Mouse (Mus musculus): ENCODE results near the gene Noct. TPM values are rescaled to one million over a fixed set of nuclear protein-coding genes. Genes with fewer than 3 reads are reported as not detected.

Noct gene
- total RNA-seq, 1 experiment, result 53.4 TPM

GRCm38 (mm10) chr3:51219213-51219612, 5.0 kb upstream of the Noct start:
- Histone ChIP-seq H3K36me3 (ENCODE audit: control insufficient read depth, insufficient read depth, low read length, poor library complexity, severe bottlenecking) (no peaks in the 10 kb centered on the region), H3K9me3 (ENCODE audit: control insufficient read depth, insufficient read depth, low read depth, low read length) (no peaks in the 10 kb centered on the region), H3K27ac (ENCODE audit: insufficient read depth, low read depth, low read length, poor library complexity, severe bottlenecking) (no peak overlapping the region), H3K9ac (ENCODE audit: insufficient read depth, low read depth, low read length, poor library complexity, severe bottlenecking) (no peak overlapping the region), H3K4me3 (ENCODE audit: insufficient read depth in 1 of 2, low read depth in 1 of 2, low read length in 2 of 2, poor library complexity in 1 of 2, severe bottlenecking in 1 of 2) (no peak overlapping the region), H3K4me1 (ENCODE audit: control insufficient read depth in 2 of 2, insufficient read depth in 2 of 2, low read length in 2 of 2, poor library complexity in 1 of 2) (peaks cover 4 to 36% of the 10 kb centered on the region in 2 experiments)
- DNase-seq (ENCODE audit: low read depth, low spot score), result no peak
- in situ Hi-C loops (cut with MboI; ENCODE audit: low sequenced_read_pairs in 2 of 2, unreplicated experiment in 2 of 2), result no loop called here
- TF ChIP-seq ZC3H11A (IDR thresholded peaks at IDR 0.05; ENCODE audit: borderline replicate concordance, low read depth, low read length) (no peak), MAFK (IDR thresholded peaks at IDR 0.05; ENCODE audit: insufficient read depth, low read depth, low read length) (no peak), HCFC1 (IDR thresholded peaks at IDR 0.05; ENCODE audit: borderline replicate concordance, insufficient read depth, low read length) (no peak), ZNF384 (IDR thresholded peaks at IDR 0.05; ENCODE audit: low read depth, low read length) (no peak), CHD2 (IDR thresholded peaks at IDR 0.05; ENCODE audit: low read depth, low read length) (no peak)

- in situ Hi-C loops (cut with MboI; ENCODE audit: low sequenced_read_pairs in 2 of 2, unreplicated experiment in 2 of 2), result no loop called here
- no peak for DNase-seq (ENCODE audit: low read depth, low spot score)
- no peak overlapping the region; a peak in 1 of 4 replicates for H3K4me3 ChIP-seq (ENCODE audit: insufficient read depth in 1 of 2, low read depth in 1 of 2, low read length in 2 of 2, poor library complexity in 1 of 2, severe bottlenecking in 1 of 2)
- peaks cover 2 to 26% of the 10 kb centered on the region in 2 experiments for H3K4me1 ChIP-seq (ENCODE audit: control insufficient read depth in 2 of 2, insufficient read depth in 2 of 2, low read length in 2 of 2, poor library complexity in 1 of 2)
- H3K9me3 ChIP-seq (ENCODE audit: control insufficient read depth, insufficient read depth, low read depth, low read length), result no peaks in the 10 kb centered on the region
- no peak overlapping the region for H3K27ac ChIP-seq (ENCODE audit: insufficient read depth, low read depth, low read length, poor library complexity, severe bottlenecking)
- H3K9ac ChIP-seq (ENCODE audit: insufficient read depth, low read depth, low read length, poor library complexity, severe bottlenecking), result no peak overlapping the region
- H3K36me3 ChIP-seq (ENCODE audit: control insufficient read depth, insufficient read depth, low read length, poor library complexity, severe bottlenecking), result no peaks in the 10 kb centered on the region
- TF ChIP-seq HCFC1 (IDR thresholded peaks at IDR 0.05; ENCODE audit: borderline replicate concordance, insufficient read depth, low read length) (no peak), CHD2 (IDR thresholded peaks at IDR 0.05; ENCODE audit: low read depth, low read length) (no peak), ZNF384 (IDR thresholded peaks at IDR 0.05; ENCODE audit: low read depth, low read length) (no peak), ZC3H11A (IDR thresholded peaks at IDR 0.05; ENCODE audit: borderline replicate concordance, low read depth, low read length) (no peak), MAFK (IDR thresholded peaks at IDR 0.05; ENCODE audit: insufficient read depth, low read depth, low read length) (no peak)
Measured at GRCm38 (mm10) chr3:51220846-51221245, 3.4 kb upstream of the Noct start.

GRCm38 (mm10) chr3:51221847-51222246, 2.4 kb upstream of the Noct start:
- no peak for DNase-seq (ENCODE audit: low read depth, low spot score)
- in situ Hi-C loops (cut with MboI; ENCODE audit: low sequenced_read_pairs in 2 of 2, unreplicated experiment in 2 of 2), result no loop called here
- TF ChIP-seq CHD2 (IDR thresholded peaks at IDR 0.05; ENCODE audit: low read depth, low read length) (no peak), ZC3H11A (IDR thresholded peaks at IDR 0.05; ENCODE audit: borderline replicate concordance, low read depth, low read length) (no peak), HCFC1 (IDR thresholded peaks at IDR 0.05; ENCODE audit: borderline replicate concordance, insufficient read depth, low read length) (no peak), MAFK (IDR thresholded peaks at IDR 0.05; ENCODE audit: insufficient read depth, low read depth, low read length) (no peak), ZNF384 (IDR thresholded peaks at IDR 0.05; ENCODE audit: low read depth, low read length) (no peak)
- peak overlapping the region; percentile 53 for H3K9ac ChIP-seq (ENCODE audit: insufficient read depth, low read depth, low read length, poor library complexity, severe bottlenecking)
- peaks cover 2 to 19% of the 10 kb centered on the region in 2 experiments for H3K4me1 ChIP-seq (ENCODE audit: control insufficient read depth in 2 of 2, insufficient read depth in 2 of 2, low read length in 2 of 2, poor library complexity in 1 of 2)
- peak overlapping the region; percentile 93; the same call in 1 of the 2 replicates for H3K27ac ChIP-seq (ENCODE audit: insufficient read depth, low read depth, low read length, poor library complexity, severe bottlenecking)
- H3K36me3 ChIP-seq (ENCODE audit: control insufficient read depth, insufficient read depth, low read length, poor library complexity, severe bottlenecking), result no peaks in the 10 kb centered on the region
- H3K4me3 ChIP-seq (ENCODE audit: insufficient read depth in 1 of 2, low read depth in 1 of 2, low read length in 2 of 2, poor library complexity in 1 of 2, severe bottlenecking in 1 of 2), result peak overlapping the region in 1 of 2 experiments; percentile 30; a peak in 1 of 4 replicates
- no peaks in the 10 kb centered on the region for H3K9me3 ChIP-seq (ENCODE audit: control insufficient read depth, insufficient read depth, low read depth, low read length)

GRCm38 (mm10) chr3:51222302-51222701, 1.9 kb upstream of the Noct start:
- peak overlapping the region; percentile 93; the same call in 1 of the 2 replicates for H3K27ac ChIP-seq (ENCODE audit: insufficient read depth, low read depth, low read length, poor library complexity, severe bottlenecking)
- no peaks in the 10 kb centered on the region for H3K36me3 ChIP-seq (ENCODE audit: control insufficient read depth, insufficient read depth, low read length, poor library complexity, severe bottlenecking)
- peaks cover 2 to 16% of the 10 kb centered on the region in 2 experiments for H3K4me1 ChIP-seq (ENCODE audit: control insufficient read depth in 2 of 2, insufficient read depth in 2 of 2, low read length in 2 of 2, poor library complexity in 1 of 2)
- H3K4me3 ChIP-seq (ENCODE audit: insufficient read depth in 1 of 2, low read depth in 1 of 2, low read length in 2 of 2, poor library complexity in 1 of 2, severe bottlenecking in 1 of 2), result peak overlapping the region in 1 of 2 experiments; percentile 30; a peak in 1 of 4 replicates
- TF ChIP-seq ZNF384 (IDR thresholded peaks at IDR 0.05; ENCODE audit: low read depth, low read length), result no peak
- no peak for TF ChIP-seq MAFK (IDR thresholded peaks at IDR 0.05; ENCODE audit: insufficient read depth, low read depth, low read length)
- no peak for TF ChIP-seq CHD2 (IDR thresholded peaks at IDR 0.05; ENCODE audit: low read depth, low read length)
- TF ChIP-seq HCFC1 (IDR thresholded peaks at IDR 0.05; ENCODE audit: borderline replicate concordance, insufficient read depth, low read length), result no peak
- TF ChIP-seq ZC3H11A (IDR thresholded peaks at IDR 0.05; ENCODE audit: borderline replicate concordance, low read depth, low read length), result no peak
- in situ Hi-C loops (cut with MboI; ENCODE audit: low sequenced_read_pairs in 2 of 2, unreplicated experiment in 2 of 2), result no loop called here
- H3K9ac ChIP-seq (ENCODE audit: insufficient read depth, low read depth, low read length, poor library complexity, severe bottlenecking), result peak overlapping the region; percentile 53; the same call in 1 of the 2 replicates
- no peak for DNase-seq (ENCODE audit: low read depth, low spot score)
- H3K9me3 ChIP-seq (ENCODE audit: control insufficient read depth, insufficient read depth, low read depth, low read length), result no peaks in the 10 kb centered on the region
